Mouse (Mus musculus): ENCODE measurements at regions not wholly inside any gene's neighbourhood (a gene's known extent, or its start where the extent isn't known, plus 50 kb on each side); places are given as distances from the start of the nearest gene placed in this dataset.
A peak's percentile ranks its signal among the peaks of the same experiment; 100 is the strongest.

- WGBS = 35% methylated on average over 1 of the region's 1 CpGs
- ATAC-seq (ENCODE audit: low FRiP score) = no peak
- Histone ChIP-seq H3K4me3 (ENCODE audit: low read depth, low read length) (no peak overlapping the region), H3K36me3 (ENCODE audit: insufficient read depth, low read length) (no peaks in the 10 kb centered on the region), H3K9ac (replicated peaks; ENCODE audit: low read length, poor library complexity, severe bottlenecking) (no peak overlapping the region), H3K4me2 (ENCODE audit: low read depth, low read length, poor library complexity, severe bottlenecking) (no peak overlapping the region), H3K27me3 (ENCODE audit: insufficient read depth, low read length) (no peaks in the 10 kb centered on the region), H3K4me1 (ENCODE audit: insufficient read depth, low read length) (no peaks in the 10 kb centered on the region), H3K27ac (ENCODE audit: low read depth, low read length) (no peak overlapping the region), H3K9me3 (ENCODE audit: low read length) (no peaks in the 10 kb centered on the region)
- peak; percentile 31 for DNase-seq (ENCODE audit: low spot score)
- TF ChIP-seq CTCF (IDR thresholded peaks at IDR 0.05) = no peak
These were observed 444.7 kb upstream of the Nova1 start for GRCm38 (mm10) chr12:47263408-47263807.

- no peaks in the 10 kb centered on the region for H3K9me3 ChIP-seq (ENCODE audit: low read length)
- ATAC-seq (ENCODE audit: low FRiP score) = no peak
- no peak overlapping the region for H3K27ac ChIP-seq (ENCODE audit: low read depth, low read length)
- no peaks in the 10 kb centered on the region for H3K36me3 ChIP-seq (ENCODE audit: insufficient read depth, low read length)
- no peak for TF ChIP-seq CTCF (IDR thresholded peaks at IDR 0.05)
- no peak overlapping the region for H3K4me2 ChIP-seq (ENCODE audit: low read depth, low read length, poor library complexity, severe bottlenecking)
- no peak overlapping the region for H3K4me3 ChIP-seq (ENCODE audit: low read depth, low read length)
- H3K27me3 ChIP-seq (ENCODE audit: insufficient read depth, low read length) = no peaks in the 10 kb centered on the region
- no peaks in the 10 kb centered on the region for H3K4me1 ChIP-seq (ENCODE audit: insufficient read depth, low read length)
- no peak for DNase-seq (ENCODE audit: low spot score)
- H3K9ac ChIP-seq (replicated peaks; ENCODE audit: low read length, poor library complexity, severe bottlenecking) = no peak overlapping the region
These were observed 433.6 kb upstream of the Nova1 start for GRCm38 (mm10) chr12:47252306-47252705.

- no peak for TF ChIP-seq CTCF (IDR thresholded peaks at IDR 0.05)
- DNase-seq (ENCODE audit: low spot score) = no peak
- H3K27me3 ChIP-seq (ENCODE audit: insufficient read depth, low read length) = no peaks in the 10 kb centered on the region
- no peaks in the 10 kb centered on the region for H3K36me3 ChIP-seq (ENCODE audit: insufficient read depth, low read length)
- no peak overlapping the region for H3K4me3 ChIP-seq (ENCODE audit: low read depth, low read length)
- H3K27ac ChIP-seq (ENCODE audit: low read depth, low read length) = no peak overlapping the region
- H3K4me2 ChIP-seq (ENCODE audit: low read depth, low read length, poor library complexity, severe bottlenecking) = no peak overlapping the region
- H3K4me1 ChIP-seq (ENCODE audit: insufficient read depth, low read length) = no peaks in the 10 kb centered on the region
- H3K9ac ChIP-seq (replicated peaks; ENCODE audit: low read length, poor library complexity, severe bottlenecking) = no peak overlapping the region
- WGBS = 75% methylated on average over 3 of the region's 3 CpGs
- no peak for ATAC-seq (ENCODE audit: low FRiP score)
- H3K9me3 ChIP-seq (ENCODE audit: low read length) = no peaks in the 10 kb centered on the region
These were observed 425.1 kb upstream of the Nova1 start for GRCm38 (mm10) chr12:47243623-47244514.

- DNase-seq (ENCODE audit: low spot score) = peak; percentile 9
- H3K9ac ChIP-seq (replicated peaks; ENCODE audit: low read length, poor library complexity, severe bottlenecking) = no peak overlapping the region
- 33% methylated on average over 4 of the region's 4 CpGs for WGBS
These were observed 401.3 kb upstream of the Nova1 start for GRCm38 (mm10) chr12:47220016-47220415.

GRCm38 (mm10) chr12:47219340-47219739, 400.6 kb upstream of the Nova1 start:
- no peaks in the 10 kb centered on the region for H3K36me3 ChIP-seq (ENCODE audit: insufficient read depth, low read length)
- no peak for TF ChIP-seq CTCF (IDR thresholded peaks at IDR 0.05)
- DNase-seq (ENCODE audit: low spot score) = no peak

More at GRCm38 (mm10) chr12:47220016-47220415, 401.3 kb upstream of the Nova1 start:
- Histone ChIP-seq H3K4me1 (ENCODE audit: insufficient read depth, low read length) (no peaks in the 10 kb centered on the region), H3K27ac (ENCODE audit: low read depth, low read length) (no peak overlapping the region), H3K36me3 (ENCODE audit: insufficient read depth, low read length) (no peaks in the 10 kb centered on the region), H3K9me3 (ENCODE audit: low read length) (no peaks in the 10 kb centered on the region), H3K27me3 (ENCODE audit: insufficient read depth, low read length) (no peaks in the 10 kb centered on the region), H3K4me3 (ENCODE audit: low read depth, low read length) (no peak overlapping the region), H3K4me2 (ENCODE audit: low read depth, low read length, poor library complexity, severe bottlenecking) (no peak overlapping the region)
- TF ChIP-seq CTCF (IDR thresholded peaks at IDR 0.05) = no peak
- ATAC-seq (ENCODE audit: low FRiP score) = no peak

GRCm38 (mm10) chr12:47211417-47212104, 392.8 kb upstream of the Nova1 start:
- Histone ChIP-seq H3K4me3 (ENCODE audit: low read depth, low read length) (no peak overlapping the region), H3K27me3 (ENCODE audit: insufficient read depth, low read length) (no peaks in the 10 kb centered on the region), H3K36me3 (ENCODE audit: insufficient read depth, low read length) (no peaks in the 10 kb centered on the region), H3K27ac (ENCODE audit: low read depth, low read length) (no peak overlapping the region), H3K4me1 (ENCODE audit: insufficient read depth, low read length) (no peaks in the 10 kb centered on the region), H3K9me3 (ENCODE audit: low read length) (no peaks in the 10 kb centered on the region), H3K4me2 (ENCODE audit: low read depth, low read length, poor library complexity, severe bottlenecking) (no peak overlapping the region), H3K9ac (replicated peaks; ENCODE audit: low read length, poor library complexity, severe bottlenecking) (no peak overlapping the region)
- DNase-seq (ENCODE audit: low spot score) (no peak), ATAC-seq (ENCODE audit: low FRiP score) (no peak)
- TF ChIP-seq CTCF (IDR thresholded peaks at IDR 0.05) = no peak
- WGBS = 87% methylated on average over 4 of the region's 4 CpGs

More at GRCm38 (mm10) chr12:47219340-47219739, 400.6 kb upstream of the Nova1 start:
- WGBS = 48% methylated on average over 2 of the region's 2 CpGs
- Histone ChIP-seq H3K27ac (ENCODE audit: low read depth, low read length) (no peak overlapping the region), H3K4me3 (ENCODE audit: low read depth, low read length) (no peak overlapping the region), H3K4me2 (ENCODE audit: low read depth, low read length, poor library complexity, severe bottlenecking) (no peak overlapping the region), H3K27me3 (ENCODE audit: insufficient read depth, low read length) (no peaks in the 10 kb centered on the region), H3K9me3 (ENCODE audit: low read length) (no peaks in the 10 kb centered on the region), H3K4me1 (ENCODE audit: insufficient read depth, low read length) (no peaks in the 10 kb centered on the region), H3K9ac (replicated peaks; ENCODE audit: low read length, poor library complexity, severe bottlenecking) (no peak overlapping the region)
- ATAC-seq (ENCODE audit: low FRiP score) = no peak
